Mouse (Mus musculus): ENCODE measurements around the gene Btk. TPM values are rescaled to one million over a fixed set of nuclear protein-coding genes. Genes with fewer than 3 reads are reported as not detected.
A peak's percentile ranks its signal among the peaks of the same experiment; 100 is the strongest.
"Not testable (repeated sequence)": the region's sequence is repeated elsewhere in the genome, so short reads cannot be mapped to it uniquely, and the experiment has no call there.

Btk gene
- total RNA-seq, 2 experiments from 2014 or later = 1.0 to 1.4 TPM

DNA sequence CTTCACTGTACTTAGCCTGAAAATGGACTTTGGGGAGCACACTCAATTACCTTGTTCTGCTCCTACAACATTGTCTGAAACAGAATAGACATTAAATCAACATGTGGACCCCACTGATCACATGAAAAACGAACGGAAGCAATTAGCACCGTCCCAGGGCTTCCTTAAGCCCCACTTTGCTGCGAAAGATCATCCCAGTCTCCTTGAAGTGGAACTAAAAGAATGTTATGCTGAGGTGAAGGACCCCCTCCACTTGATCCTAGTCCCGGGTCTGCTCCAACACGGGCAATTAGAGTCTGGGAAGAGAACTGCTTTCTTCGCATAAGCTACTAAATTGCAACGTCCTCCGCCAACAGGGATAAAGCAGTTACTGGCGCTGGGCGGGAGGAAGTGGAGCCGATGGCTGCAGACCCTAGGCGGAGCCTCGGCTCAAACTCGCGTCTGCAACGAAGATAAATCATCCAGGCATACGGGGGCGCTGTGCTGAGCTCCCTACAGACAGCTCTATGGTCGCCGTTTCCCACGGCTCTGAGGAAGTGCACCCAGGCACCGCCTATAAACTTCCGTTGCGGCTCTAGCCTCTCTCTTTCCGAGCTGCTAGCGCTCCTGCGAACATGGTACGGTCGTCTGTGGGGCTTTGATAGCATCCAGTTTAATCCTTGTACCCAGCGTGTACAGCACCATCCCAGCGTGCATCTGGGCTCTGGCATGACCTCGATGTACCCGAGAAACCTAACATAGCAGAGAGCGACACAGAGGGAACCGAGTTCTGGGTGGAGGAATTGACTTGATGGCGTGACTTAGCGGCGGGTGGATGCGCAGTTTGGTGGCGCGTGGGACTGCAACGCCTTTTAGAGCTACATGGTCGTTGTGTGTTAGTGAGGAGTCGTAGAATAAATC, 2.0 kb upstream of the Btk start, which contains the start of gene Rpl36a:
TSS of gene Rpl36a (plus strand) at position 552 of the 900 bp plus-strand sequence.
- intact Hi-C loops (cut with DNase I) = no loop called here

DNA sequence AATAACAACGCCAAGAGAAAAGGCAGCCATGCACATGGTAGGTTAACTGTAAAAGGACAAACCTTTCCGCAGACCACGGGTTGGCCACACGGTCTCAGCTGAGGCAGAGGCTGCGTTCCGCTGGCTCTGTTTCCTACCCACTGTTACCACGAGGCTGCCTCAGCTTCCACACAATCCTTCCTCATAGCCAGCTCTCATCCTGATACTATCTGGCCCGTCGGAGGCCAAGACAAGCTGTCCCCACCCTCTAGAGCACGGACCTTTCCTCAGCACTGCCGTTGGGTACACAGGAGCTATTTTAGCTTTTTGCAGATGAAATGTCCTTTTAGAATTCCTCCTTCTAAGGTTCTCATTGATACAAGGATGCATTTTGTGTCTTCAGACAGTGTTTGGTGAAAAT, 1.1 kb downstream of the Btk start:
- intact Hi-C loops (cut with DNase I) = no loop called here

More for the DNA sequence above, 2.0 kb upstream of the Btk start, which contains the start of gene Rpl36a:
- DNase-seq (ENCODE audit: low spot score in 2 of 2) = peak; percentile 91 to 94

DNA sequence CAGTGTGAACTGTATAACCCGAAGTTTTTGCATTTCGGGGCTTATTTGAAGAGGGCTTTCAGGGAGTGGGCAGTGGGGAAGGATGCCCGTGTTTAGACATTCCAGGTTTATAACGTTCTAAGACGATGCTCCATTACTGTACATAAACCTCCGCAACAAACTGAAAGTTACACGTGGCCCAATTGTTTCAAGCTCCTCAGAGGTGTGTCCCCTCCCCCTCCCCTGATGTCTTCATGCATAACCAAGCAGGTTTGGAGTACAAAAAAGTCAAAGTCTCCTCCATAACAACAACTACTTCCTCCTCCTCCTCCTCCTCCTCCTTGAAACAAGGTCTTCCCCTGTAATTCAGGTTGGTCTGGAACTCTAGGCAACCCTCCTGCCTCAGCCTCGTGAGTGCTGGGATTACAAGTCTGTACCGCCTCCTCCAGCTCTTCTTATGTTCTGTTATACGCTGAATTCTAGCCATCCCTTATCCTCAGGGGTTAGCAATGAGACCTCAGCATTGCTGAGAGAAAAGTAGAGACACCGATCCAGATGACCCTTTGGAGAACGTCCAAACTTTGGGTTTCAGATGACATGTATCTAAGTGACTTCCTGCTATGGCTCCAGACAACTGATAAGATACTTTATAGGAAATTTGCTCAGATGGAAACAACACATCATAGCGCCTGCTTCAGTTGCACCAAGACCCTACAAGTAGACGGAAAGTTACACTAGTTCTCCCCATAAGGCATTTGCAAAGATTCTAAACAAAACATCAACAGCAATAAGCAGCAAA, 2.7 kb downstream of the Btk start:
- no peak for DNase-seq (ENCODE audit: low spot score in 2 of 2)
- intact Hi-C loops (cut with DNase I) = no loop called here

More for the DNA sequence above, 1.1 kb downstream of the Btk start:
- DNase-seq (ENCODE audit: low spot score in 2 of 2) = no peak

DNA sequence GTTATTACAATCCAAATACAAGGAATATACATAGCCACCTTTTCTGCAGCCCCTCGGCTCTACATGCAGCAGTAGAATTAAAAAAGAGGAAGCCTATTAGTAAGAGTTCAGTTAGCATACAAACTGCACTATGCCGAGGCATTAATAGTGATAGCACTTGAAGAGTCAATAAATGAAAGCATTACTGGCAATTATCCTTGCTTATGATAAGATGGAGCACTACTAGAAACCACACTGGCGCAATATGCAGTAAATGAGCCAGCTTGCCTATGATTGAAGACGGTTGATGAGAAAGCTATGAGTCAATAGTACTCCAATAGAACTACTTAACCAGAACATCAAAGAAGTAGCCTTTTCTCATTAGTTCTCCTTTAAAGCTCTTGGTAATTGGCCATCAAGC, 5.5 kb downstream of the Btk start:
- intact Hi-C loops (cut with DNase I) = no loop called here
- DNase-seq (ENCODE audit: low spot score in 2 of 2) = no peak

DNA sequence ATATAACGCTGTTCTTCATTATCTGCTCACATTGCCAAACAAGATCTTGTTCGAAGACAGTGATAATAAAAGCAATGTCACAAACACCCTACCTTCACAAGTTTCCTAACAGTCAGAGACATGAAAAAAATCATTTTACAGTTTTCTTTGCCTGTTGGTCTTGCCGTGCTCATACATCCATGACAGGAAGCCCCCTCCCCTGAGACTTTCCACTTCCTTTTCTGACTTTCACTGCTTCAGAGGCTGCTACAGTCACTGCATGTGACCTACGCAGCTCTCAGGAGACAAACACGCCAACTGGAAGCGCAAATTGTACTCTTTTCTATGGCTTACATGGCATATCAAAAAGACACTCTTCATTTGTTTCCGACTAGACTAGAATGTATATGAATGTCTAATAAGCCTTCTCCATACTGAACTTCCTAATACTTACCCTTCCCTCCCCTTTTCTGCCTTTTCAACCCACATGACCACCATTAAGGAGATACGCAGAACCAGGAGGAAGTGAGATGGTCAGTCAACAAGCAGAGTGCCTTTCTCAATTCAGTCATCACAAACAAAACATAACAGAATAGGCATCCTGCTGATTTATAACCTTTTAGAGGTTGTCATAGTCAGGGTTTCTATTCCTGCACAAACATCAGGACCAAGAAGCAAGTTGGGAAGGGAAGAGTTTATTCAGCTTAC, 16.7 kb downstream of the Btk start:
- DNase-seq (ENCODE audit: low spot score in 2 of 2) = no peak
- intact Hi-C loops (cut with DNase I) = no loop called here

DNA sequence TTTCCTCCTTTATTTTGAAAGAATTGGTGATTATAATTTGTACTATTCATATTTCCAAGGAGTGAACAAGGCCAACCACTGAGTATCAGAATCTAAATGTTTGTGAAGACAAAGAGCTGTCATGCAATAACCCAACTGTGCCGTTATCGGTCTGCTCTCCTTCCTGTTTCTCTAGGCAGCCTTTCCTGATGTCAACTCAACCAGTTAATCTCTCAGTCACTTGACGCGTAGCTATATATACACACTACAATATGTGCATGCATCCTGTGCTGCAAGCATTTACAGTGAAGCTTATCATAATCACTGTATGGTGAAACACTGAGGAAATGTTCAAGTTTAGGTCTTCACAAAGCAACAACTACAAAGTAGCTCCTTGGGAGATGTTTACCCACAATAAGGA, 19.0 kb downstream of the Btk start:
- intact Hi-C loops (cut with DNase I) = no loop called here
- no peak for DNase-seq (ENCODE audit: low spot score in 2 of 2)

DNA sequence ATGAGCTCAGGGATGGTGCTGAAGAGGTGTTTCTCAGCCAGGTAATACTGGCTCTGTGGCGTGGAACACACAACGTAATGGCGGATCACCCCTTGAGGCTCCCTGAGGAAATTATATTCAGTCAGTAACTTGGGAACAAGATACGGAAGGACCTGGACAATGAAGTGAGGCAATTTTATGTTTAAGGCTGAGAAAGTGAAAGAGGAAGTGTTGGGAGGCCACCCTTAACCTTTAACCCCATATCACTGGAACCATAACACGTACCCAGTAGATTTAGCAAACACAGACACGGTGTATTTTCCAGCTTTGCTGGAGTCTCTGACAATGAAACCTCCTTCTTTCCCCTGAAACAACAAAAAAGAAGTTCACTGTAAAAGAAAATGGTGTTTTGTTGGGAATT, 28.9 kb downstream of the Btk start:
- intact Hi-C loops (cut with DNase I) = no loop called here
- no peak for DNase-seq (ENCODE audit: low spot score in 2 of 2)

DNA sequence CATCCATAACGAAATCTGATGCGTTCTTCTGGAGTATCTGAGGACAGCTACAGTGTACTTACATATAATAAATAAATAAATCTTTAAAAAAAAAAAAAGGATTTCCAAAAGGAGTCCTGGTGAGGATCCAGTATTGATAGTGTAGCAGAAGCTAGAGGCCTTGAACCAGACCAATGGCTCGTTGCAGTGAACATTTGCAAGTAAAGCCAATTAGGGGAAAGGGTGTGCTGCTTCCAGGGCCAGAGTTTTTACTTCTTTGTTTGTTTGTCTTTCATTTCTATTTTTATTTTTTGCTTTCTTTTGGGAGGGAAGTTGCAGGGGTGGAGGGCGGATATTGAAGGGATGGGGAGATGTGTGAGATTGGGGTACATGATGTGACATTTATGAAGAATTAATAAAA, 30.0 kb downstream of the Btk start:
- intact Hi-C loops (cut with DNase I) = no loop called here
- no peak for DNase-seq (ENCODE audit: low spot score in 2 of 2)

DNA sequence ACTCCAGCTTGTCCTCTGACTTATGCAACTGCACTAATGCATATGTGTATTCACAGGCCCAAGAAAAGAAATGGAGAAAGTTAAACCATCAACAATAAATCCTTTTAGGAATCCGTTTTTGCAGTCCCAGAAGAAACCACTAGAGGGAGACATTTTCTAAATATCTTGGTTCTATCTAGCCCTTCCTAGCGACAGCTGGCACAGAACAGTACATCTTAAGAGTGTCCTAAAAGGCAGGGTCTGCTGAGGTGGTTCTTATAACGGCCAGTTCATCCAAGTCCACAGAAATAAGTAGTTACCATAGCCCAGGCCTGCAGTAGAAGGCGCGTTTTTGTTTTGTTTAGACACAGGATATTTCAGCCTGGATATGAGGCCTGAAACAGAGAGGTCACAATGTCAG, 32.5 kb downstream of the Btk start:
- peak; percentile 54 to 74 for DNase-seq (ENCODE audit: low spot score in 2 of 2)
- intact Hi-C loops (cut with DNase I) = no loop called here

DNA sequence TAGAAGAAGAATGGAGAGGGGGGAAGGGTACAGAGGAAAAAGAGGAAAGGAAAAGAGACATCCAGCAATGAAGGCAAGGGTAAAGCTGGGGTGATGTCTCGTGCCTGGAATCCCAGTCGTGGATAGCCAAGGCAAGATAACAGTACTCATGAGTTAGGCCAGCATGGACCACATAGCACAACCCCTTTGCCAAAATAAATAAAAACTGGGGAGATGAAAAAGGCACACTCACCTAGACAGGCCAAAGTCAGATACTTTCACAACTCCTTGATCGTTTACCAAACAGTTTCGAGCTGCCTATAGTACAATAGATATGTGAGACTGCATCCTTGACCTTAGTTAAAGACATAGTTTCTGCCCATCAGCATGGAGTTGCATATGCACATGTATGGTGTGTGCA, 36.0 kb downstream of the Btk start:
- no peak for DNase-seq (ENCODE audit: low spot score in 2 of 2)
- intact Hi-C loops (cut with DNase I) = no loop called here

DNA sequence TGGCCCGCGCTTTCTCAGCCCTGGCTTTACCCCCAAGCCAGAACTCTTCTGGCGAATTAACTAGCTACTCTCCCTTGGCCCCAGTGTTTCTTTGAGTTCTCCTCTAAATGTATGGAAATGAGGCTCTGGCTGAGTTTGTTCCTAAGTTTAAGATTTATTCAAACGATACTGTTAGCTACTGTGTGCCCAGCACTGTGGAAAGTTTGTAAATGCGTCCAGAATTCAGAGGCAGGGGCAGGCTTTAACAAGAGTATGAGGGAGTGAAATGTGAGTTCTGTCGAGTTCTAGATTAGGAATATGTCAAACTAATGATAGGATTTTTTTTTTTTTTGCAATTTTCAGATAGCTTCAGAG, 41.4 kb downstream of the Btk start:
- no peak for DNase-seq (ENCODE audit: low spot score in 2 of 2)
- intact Hi-C loops (cut with DNase I) = no loop called here

DNA sequence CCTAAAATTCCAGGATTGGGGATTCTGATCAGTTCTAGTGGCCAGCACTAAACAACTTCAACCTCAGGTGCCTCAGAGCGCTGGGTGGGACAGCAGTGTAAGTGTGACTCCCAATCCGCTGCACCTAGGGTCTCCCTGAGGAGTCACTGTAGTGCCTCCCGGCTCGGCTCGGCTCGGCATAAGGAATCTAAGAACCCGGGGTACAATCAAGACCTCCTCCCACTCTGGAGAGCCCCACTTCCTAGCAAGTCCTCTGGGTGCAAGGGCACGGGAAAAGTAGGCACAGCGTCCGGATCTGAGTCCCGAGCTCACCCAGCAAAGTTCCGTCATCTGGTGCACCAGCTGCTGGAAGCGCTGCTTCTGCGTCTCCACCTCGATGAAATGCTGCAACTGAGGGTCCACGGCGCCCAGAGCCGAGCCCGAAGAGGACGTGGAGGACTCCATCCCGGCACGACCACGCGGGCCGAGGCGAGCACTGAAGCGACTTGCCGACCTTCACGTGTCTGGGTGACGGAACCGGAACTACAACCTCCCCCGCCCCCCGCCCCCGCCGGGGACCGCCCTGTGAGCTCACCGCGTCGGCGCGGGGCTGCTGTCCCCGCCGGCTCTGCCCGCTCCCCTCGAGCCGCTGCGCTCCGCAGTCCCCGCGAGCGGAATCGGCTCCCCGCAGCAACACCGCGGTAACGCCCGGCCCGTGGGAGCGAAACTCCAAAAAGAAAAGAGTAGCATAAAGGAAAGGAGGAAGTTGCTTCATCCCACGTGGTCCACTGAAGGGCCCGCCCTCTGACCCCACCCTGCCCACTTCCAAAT, 42.0 kb downstream of the Btk start, which contains the start of gene Timm8a1:
TSS of gene Timm8a1 (minus strand) at position 721 of the 810 bp plus-strand sequence.
- peak; percentile 13 to 43 for DNase-seq (ENCODE audit: low spot score in 2 of 2)
- intact Hi-C loops (cut with DNase I) = no loop called here

DNA sequence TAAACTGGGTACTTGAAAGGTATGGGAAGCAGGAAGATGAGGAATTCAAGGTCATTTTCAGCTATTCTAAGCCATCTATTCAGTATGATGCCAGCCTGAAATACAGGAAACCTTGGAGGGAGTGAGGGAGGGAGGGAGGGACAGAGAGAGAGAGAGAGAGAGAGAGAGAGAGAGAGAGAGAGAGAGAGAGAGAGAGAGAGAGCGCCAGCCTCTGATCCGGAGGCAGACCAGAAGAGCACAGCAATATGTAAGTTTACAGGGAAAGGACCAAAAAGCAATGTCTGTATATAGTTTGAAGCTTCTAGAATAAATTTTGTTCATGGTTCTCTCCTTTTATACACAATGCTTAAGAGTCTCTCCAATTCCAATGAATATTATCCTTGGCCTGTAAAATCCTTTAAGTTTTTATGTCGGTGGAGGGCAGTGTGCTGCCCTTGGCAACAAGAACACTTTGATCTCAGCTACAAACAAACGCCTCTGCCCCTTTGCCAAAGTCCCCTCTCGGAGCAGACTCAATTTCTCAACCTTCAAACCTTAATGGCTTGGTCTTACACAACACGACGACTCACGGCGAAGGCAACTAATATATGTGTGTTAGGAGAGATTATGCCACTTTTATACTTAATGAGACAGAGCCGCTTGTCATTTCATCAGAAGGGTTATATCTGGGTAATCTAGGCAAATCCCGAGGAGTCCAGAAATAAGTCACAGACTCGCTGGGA, 42.8 kb downstream of the Btk start:
- intact Hi-C loops (cut with DNase I) = no loop called here
- no peak for DNase-seq (ENCODE audit: low spot score in 2 of 2)

DNA sequence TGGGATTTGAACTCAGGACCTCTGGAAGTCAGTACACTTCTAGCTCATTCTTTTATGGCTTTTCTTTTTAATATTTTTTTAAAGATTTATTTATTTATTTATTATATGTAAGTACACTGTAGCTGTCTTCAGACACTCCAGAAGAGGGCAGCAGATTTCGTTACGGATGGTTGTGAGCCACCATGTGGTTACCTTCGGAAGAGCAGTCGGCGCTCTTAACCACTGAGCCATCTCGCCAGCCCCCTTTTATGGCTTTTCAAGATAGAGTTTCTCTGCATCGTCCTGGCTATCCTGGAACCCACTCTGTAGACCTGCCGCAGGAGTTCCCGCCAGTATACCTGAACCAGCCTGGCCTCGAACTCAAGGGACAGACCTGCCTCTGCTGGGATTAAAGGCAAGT, 43.6 kb downstream of the Btk start:
- intact Hi-C loops (cut with DNase I); DNase-seq (ENCODE audit: low spot score in 2 of 2): not testable (repeated sequence)

DNA sequence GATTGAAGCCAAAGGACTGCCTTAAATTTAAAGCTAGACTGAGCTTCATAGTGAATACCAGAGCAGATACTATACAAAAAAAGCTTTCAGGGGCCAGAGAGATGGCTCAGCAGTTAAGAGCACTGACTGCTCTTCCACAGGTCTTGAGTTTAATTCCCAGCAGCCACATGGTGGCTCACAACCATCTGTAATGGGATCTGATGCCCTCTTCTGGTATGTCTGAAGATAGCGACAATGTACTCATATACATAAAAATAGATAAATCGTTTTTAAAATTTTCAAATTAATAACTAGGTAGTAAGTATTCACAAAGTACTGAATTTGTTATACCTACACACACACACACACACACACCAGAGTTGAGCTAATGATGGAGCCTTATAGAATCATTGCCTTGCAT, 50.0 kb downstream of the Btk start:
- DNase-seq (ENCODE audit: low spot score in 2 of 2) = no peak
- intact Hi-C loops (cut with DNase I) = no loop called here

DNA sequence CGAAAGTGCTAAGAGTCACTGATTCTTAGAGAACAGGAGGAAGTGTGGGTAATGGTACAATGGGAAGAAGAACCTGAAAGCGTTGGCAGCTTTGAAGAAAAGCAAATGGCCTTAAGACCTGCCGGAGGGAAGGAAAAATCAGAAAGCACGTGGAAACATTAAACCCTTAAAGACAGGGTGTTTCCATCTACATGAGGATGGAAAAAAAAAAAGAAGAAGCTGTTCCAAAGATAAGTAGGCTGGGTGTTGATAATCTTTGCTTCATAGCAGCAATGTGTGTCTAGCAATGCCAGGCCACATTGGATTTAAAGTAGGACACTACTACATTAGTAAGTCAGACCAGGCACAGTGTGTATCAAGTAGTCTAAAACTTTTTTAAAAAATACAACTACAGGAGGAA, 58.1 kb downstream of the Btk start:
- intact Hi-C loops (cut with DNase I) = no loop called here
- no peak for DNase-seq (ENCODE audit: low spot score in 2 of 2)

DNA sequence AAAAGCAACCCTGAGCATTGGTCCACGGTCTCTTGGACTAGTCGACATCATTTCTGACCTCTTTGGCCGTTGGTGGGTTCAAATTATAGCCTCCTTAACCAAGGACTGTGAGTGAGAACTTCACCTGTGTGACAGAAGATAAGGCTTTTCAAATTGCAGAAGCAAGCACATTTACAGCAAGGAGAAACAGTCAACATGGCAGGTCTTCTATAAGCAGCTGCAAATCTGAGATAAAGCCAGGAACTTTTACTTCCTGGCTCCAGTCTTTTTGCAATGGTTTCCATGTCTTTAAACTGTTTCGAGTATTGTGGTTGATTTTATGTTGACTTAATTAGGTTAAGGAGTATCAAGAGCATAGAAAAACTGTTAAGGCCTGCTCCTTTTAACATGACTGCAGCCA, 59.6 kb downstream of the Btk start:
- DNase-seq (ENCODE audit: low spot score in 2 of 2) = no peak
- intact Hi-C loops (cut with DNase I) = no loop called here

DNA sequence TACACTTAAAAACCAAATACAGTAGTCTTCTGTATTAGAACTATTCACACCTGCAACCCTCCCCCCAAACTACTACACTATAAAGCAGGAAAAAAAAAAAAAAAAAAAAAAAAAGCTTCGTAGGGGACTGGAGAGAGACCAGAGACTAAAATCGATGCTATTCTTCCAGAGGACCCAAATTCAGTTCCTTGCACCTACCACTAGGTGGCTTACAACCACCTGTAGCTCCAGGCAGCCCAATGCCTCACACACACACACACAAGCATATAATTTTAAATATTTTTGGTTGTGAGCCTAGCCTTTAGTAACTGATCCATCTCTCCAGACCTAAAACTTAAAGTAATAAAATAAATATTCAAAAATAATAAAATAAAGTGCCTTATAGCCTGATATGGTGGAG, 73.9 kb downstream of the Btk start:
- no peak for DNase-seq (ENCODE audit: low spot score in 2 of 2)
- intact Hi-C loops (cut with DNase I) = no loop called here

DNA sequence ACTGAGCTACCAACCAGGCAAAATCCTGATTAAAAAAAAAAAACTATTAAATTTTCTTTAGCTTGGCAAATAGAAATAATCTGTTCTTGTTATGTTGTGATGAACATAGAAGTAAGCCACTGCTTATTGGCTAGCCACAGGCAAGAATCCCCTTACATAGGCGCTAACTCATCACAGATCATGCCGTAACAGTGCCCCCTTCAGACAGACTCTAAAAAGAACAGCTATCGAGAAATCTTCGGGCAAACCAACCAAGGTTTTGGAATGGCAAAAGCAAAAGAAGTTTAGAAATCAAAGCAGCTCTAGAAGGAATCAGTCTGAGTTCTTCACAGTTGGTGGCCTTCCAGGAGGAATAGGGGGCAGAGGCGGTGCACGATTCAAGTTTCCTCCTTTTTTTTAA, 75.4 kb downstream of the Btk start:
- intact Hi-C loops (cut with DNase I) = no loop called here
- no peak for DNase-seq (ENCODE audit: low spot score in 2 of 2)
